Mouse (Mus musculus) G1E (cell line): Measurements from ENCODE around the gene Cdk14. TPM values are rescaled to one million over a fixed set of nuclear protein-coding genes. Genes with fewer than 3 reads are reported as not detected.

Experiments
- ATAC-seq: 2 replicates; pipeline ENCODE4 v1.8.0; 2016; ENCODE audit warnings: mild to moderate bottlenecking; ENCODE audit not compliant: insufficient number of reproducible peaks, poor library complexity, low FRiP score, severe bottlenecking; ENCODE audit errors: extremely low read depth
- DNase-seq: peaks from one replicate; pipeline ENCODE4 v3.0.0; 2012; ENCODE audit warnings: low spot score
- H3K27me3 ChIP-seq: 2 replicates; pipeline ENCODE4 v1.6.1; 2012; ENCODE audit warnings: mild to moderate bottlenecking, low read length, inconsistent platforms; ENCODE audit not compliant: insufficient read depth
- H3K36me3 ChIP-seq: replicated peaks from 2 replicates; pipeline ENCODE3; 2012; ENCODE audit warnings: mild to moderate bottlenecking, inconsistent platforms
- H3K4me1 ChIP-seq: 2 replicates; pipeline ENCODE4 v1.6.1; 2012; ENCODE audit warnings: low read depth, low read length, inconsistent platforms, mixed read lengths; ENCODE audit not compliant: insufficient read depth
- H3K4me3 ChIP-seq: 2 replicates; pipeline ENCODE4 v1.5.1; 2012; ENCODE audit warnings: low read depth, mild to moderate bottlenecking, inconsistent platforms, low read length, moderate library complexity, mixed read lengths
- H3K9me3 ChIP-seq: replicated peaks from 2 replicates; pipeline ENCODE4 v1.6.1; 2012; ENCODE audit warnings: inconsistent platforms
- CTCF ChIP-seq: IDR thresholded peaks from 2 replicates; pipeline ENCODE4 v1.5.1; 2012; ENCODE audit warnings: low read depth, low read length, inconsistent platforms, mixed read lengths
- GATA1 ChIP-seq: IDR thresholded peaks from 2 replicates; pipeline ENCODE4 v1.6.1; 2012; ENCODE audit warnings: borderline replicate concordance, low read length, inconsistent platforms, mixed read lengths
- GATA2 ChIP-seq: IDR thresholded peaks from 2 replicates; pipeline ENCODE4 v1.6.1; 2012; ENCODE audit warnings: low read depth, low read length, inconsistent platforms, borderline replicate concordance
- POLR2AphosphoS5 ChIP-seq: IDR thresholded peaks from 2 replicates; pipeline ENCODE4 v1.6.1; 2012; ENCODE audit warnings: low read depth, low read length, inconsistent platforms; ENCODE audit not compliant: insufficient replicate concordance
- TAL1 ChIP-seq: conservative IDR thresholded peaks from 2 replicates; pipeline ENCODE4 v1.6.1; 2012; ENCODE audit warnings: low read depth, low read length, inconsistent platforms, mixed read lengths
- polyA plus RNA-seq: library from polyadenylated mRNA; stranded (reverse); fragments of >175 nt; gene quantifications from 2 replicates; pipeline ENCODE4 v1.2.3, GENCODE M21; 2012
- total RNA-seq, 2 experiments: library from RNA; stranded (forward) in 1 of 2; stranded (reverse) in 1 of 2; fragments of 200-1000 nt in 1 of 2; fragments of >200 nt in 1 of 2; fragmentation: Nextera tagmentation in 1 of 2; gene quantifications; 2 replicates each; pipeline ENCODE4 v1.2.3; 2014 to 2017

Cdk14 gene
- total and polyA plus RNA-seq, 3 experiments, result 0.98 TPM; not detected in 2

DNA sequence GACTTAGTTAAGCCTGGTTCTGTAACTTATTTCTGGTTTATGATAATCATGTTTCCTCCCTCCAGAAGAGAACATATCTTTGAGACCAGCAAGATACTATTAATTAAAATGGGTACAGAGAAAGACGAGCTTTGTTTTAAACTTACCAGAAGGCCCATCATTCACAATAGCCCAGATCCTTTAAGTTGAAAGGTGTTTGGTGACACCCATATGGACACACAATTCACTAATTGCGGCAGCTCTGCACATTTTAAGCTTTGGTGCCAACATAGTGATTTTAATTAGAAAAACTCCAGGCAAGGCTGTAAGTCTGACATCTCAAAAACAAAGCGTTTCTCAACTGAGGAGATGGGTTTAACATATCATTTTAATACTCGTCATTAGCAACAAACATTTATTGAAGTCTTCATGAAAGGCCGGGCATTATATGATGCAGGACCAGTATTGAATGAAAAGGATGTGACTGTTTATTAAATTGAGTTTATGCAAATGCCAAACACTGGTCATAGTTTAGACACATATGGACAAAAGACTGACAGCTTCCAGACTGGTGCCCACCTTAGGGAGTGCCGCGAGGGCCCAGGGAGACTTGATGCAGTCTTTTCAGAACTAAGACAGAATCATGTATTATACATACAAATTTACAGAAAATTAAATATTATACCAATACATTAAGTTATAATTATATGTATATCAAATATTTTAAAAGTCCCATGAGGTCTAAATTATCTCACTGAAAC lies 605.5 kb downstream of the Cdk14 start:
- no peaks in the 10 kb centered on the region for H3K27me3 ChIP-seq
- no peaks in the 10 kb centered on the region for H3K36me3 ChIP-seq
- H3K4me1 ChIP-seq, result no peaks in the 10 kb centered on the region
- H3K9me3 ChIP-seq, result no peaks in the 10 kb centered on the region
- TF ChIP-seq TAL1 (no peak), CTCF (no peak), GATA2 (no peak), GATA1 (no peak), POLR2AphosphoS5 (no peak)
- ATAC-seq (no peak), DNase-seq (no peak)
- H3K4me3 ChIP-seq, result no peak overlapping the region

DNA sequence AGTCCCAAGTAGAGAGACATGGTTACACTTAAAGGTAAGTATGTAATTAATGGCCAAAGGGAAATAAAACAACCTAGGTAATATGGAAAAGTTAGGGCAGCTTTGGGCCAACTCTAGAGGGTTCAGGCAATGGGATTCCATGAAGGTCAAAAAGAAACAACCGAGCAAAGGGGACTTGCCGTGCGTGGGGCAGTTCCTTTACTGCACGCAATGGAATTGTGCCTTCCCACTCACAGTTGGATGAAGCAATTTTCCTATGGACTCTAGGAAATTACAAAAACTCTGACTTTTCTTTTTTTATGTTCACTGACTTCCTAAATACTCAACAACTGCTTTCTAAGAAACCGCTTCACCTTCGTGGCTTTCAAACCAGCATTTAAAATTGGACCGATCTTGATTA lies 606.8 kb downstream of the Cdk14 start:
- no peaks in the 10 kb centered on the region for H3K9me3 ChIP-seq
- no peaks in the 10 kb centered on the region for H3K27me3 ChIP-seq
- ATAC-seq (no peak), DNase-seq (no peak)
- TF ChIP-seq GATA1, result no peak
- no peak for TF ChIP-seq CTCF
- no peak for TF ChIP-seq POLR2AphosphoS5
- TF ChIP-seq TAL1, result no peak
- TF ChIP-seq GATA2, result no peak
- no peaks in the 10 kb centered on the region for H3K36me3 ChIP-seq
- H3K4me3 ChIP-seq, result no peak overlapping the region
- H3K4me1 ChIP-seq, result no peaks in the 10 kb centered on the region

DNA sequence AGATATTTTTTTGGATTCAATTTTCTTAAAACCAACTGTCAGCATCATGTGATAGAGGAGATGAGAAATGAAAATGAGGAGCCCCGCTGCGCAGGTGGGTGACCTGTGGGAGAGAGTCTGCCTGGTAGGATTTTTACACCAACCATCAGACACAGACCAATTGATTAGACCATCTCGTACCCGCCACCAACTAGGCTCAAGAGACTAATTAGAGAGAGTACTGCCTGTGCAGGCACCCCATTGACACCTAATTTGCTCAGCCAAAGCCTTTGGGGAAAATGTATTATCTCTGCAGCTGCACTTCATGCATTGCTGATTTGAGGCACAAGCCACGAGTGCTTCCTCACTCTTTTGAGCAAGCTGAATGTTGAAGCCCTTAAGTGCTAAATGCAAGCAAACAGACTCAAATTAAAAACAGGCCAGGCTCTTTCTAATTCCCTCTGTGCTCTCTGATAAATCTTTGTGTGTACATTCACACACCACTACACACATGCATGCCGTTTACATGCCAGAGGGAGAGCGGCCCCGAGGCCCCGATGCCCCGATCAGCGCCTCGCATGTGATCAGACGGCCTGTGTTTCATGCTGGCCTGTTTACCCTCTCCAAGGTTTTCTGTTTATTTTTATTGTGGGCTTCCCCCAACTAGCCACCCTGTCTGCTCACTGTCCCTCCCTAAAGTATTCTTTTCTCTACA lies 607.9 kb downstream of the Cdk14 start:
- no peak for TF ChIP-seq GATA2
- TF ChIP-seq TAL1, result no peak
- TF ChIP-seq CTCF, result no peak
- no peak for TF ChIP-seq GATA1
- TF ChIP-seq POLR2AphosphoS5, result no peak
- H3K4me3 ChIP-seq, result no peak overlapping the region
- no peaks in the 10 kb centered on the region for H3K27me3 ChIP-seq
- ATAC-seq, result no peak
- no peaks in the 10 kb centered on the region for H3K9me3 ChIP-seq
- no peaks in the 10 kb centered on the region for H3K4me1 ChIP-seq
- H3K36me3 ChIP-seq, result no peaks in the 10 kb centered on the region
- no peak for DNase-seq

DNA sequence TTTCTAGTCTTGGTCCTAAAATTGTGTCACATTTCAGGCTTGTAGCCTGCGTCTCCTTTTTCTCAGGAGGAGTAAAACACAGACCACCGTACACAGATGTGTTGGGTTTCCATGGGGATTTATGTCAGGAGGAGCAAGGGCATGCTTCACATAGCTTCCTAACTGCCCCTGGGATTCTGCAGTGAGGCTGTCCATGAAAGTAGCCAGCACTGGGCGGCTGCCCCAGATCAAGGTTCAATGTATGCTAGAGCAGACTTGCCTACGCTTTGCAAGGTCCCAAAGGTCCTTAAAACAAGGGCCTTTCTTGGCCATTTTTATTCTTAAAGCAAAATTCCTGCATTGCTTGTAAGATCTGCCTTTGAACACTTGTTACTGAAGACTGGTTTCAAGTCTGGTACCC lies 614.9 kb downstream of the Cdk14 start:
- H3K4me1 ChIP-seq, result no peaks in the 10 kb centered on the region

DNA sequence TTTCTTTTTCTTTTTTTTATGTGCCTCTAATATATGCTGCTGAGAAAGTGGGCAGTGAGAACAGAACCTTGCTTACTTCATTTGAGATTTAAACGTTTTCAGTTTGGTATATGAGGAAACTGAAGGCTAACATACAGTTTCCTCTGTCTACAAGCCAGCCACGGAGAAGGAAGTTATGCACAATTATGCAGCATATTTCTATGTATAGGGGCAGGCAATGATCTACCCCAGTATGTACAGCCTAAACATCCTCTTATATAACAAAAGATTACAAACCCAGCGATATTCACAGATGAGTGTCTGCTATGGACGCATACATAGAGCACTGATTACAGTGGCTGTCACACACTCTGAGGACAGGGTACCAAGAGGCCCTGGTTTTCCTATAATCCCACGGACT lies 616.4 kb downstream of the Cdk14 start:
- TF ChIP-seq TAL1 (no peak), POLR2AphosphoS5 (no peak), GATA2 (no peak), GATA1 (no peak), CTCF (no peak)
- Histone ChIP-seq H3K4me1 (no peaks in the 10 kb centered on the region), H3K36me3 (no peaks in the 10 kb centered on the region), H3K9me3 (no peaks in the 10 kb centered on the region), H3K27me3 (no peaks in the 10 kb centered on the region), H3K4me3 (no peak overlapping the region)
- no peak for ATAC-seq
- DNase-seq, result no peak

More for the DNA sequence above, 614.9 kb downstream of the Cdk14 start:
- ATAC-seq, result no peak
- no peak for DNase-seq
- Histone ChIP-seq H3K27me3 (no peaks in the 10 kb centered on the region), H3K36me3 (no peaks in the 10 kb centered on the region), H3K9me3 (no peaks in the 10 kb centered on the region), H3K4me3 (no peak overlapping the region)
- no peak for TF ChIP-seq POLR2AphosphoS5
- no peak for TF ChIP-seq GATA1
- no peak for TF ChIP-seq CTCF
- TF ChIP-seq TAL1, result no peak
- TF ChIP-seq GATA2, result no peak

DNA sequence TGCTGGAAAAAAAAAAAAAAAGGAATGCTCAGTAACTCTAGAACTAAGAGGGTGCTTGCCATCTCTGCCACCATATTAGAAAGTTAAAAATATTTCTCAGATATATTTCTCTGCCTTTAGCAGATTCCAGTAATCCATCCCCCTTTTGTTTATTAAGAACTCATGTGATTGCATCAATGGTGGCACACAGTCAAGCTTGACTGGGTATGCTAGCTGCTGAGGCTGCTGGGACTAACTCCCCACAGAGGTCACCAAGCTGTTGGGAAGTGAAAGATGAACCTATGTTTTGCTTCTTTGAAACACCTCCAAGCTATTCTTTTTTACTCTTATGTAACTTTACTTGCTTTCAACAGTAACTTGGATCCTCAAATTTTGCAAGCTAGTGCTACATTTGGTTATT lies 618.1 kb downstream of the Cdk14 start:
- TF ChIP-seq CTCF (no peak), TAL1 (no peak), POLR2AphosphoS5 (no peak), GATA1 (no peak), GATA2 (no peak)
- DNase-seq (no peak), ATAC-seq (no peak)
- no peaks in the 10 kb centered on the region for H3K9me3 ChIP-seq
- no peaks in the 10 kb centered on the region for H3K36me3 ChIP-seq
- H3K27me3 ChIP-seq, result no peaks in the 10 kb centered on the region
- H3K4me1 ChIP-seq, result no peaks in the 10 kb centered on the region
- H3K4me3 ChIP-seq, result no peak overlapping the region
